Mouse (Mus musculus) CH12.LX (cell line): Measurements from ENCODE around the gene Zbtb49. TPM values are rescaled to one million over a fixed set of nuclear protein-coding genes. Genes with fewer than 3 reads are reported as not detected.

Source experiments
- DNase-seq: peaks from one replicate; pipeline ENCODE4 v3.0.0-alpha.2; 2013; ENCODE audit errors: extremely low read depth
- H3K27ac ChIP-seq: 2 replicates; pipeline ENCODE4 v1.5.1; 2012; ENCODE audit warnings: low read depth, mild to moderate bottlenecking, control low read depth, moderate library complexity; ENCODE audit not compliant: insufficient read depth
- H3K27me3 ChIP-seq: replicated peaks from 2 replicates; pipeline ENCODE3; 2012; ENCODE audit warnings: inconsistent platforms
- H3K36me3 ChIP-seq, 2 experiments: replicated peaks in 1 of 2; 2 replicates each; pipeline versions ENCODE3 to v1.6.1; 2012; ENCODE audit warnings: inconsistent platforms in 1 of 2, low read length in 1 of 2, mild to moderate bottlenecking in 1 of 2, mixed read lengths in 1 of 2, moderate library complexity in 1 of 2; ENCODE audit not compliant: control insufficient read depth in 1 of 2, insufficient read depth in 1 of 2
- H3K4me1 ChIP-seq, 2 experiments: 2 replicates each; pipeline ENCODE4 v1.6.1; 2012; ENCODE audit warnings: inconsistent platforms in 1 of 2, moderate library complexity in 1 of 2; ENCODE audit not compliant: insufficient read depth in 2 of 2, control insufficient read depth in 1 of 2
- H3K4me2 ChIP-seq: 2 replicates; pipeline ENCODE4 v1.6.1; 2012; ENCODE audit warnings: low read depth, mild to moderate bottlenecking, control low read depth; ENCODE audit not compliant: poor library complexity, insufficient read depth, severe bottlenecking
- H3K4me3 ChIP-seq, 3 experiments: fragments of 150-350 bp in 1 of 3; sonication (generic) in 1 of 3; replicated peaks in 1 of 3; 2 replicates each; pipeline versions ENCODE3 to v1.5.1; 2011 to 2012; ENCODE audit warnings: low read depth in 2 of 3, low read length in 2 of 3, mild to moderate bottlenecking in 2 of 3, moderate library complexity in 2 of 3, control low read depth in 1 of 3, improper control_type of control experiment in 1 of 3, inconsistent platforms in 1 of 3, mixed read lengths in 1 of 3; ENCODE audit not compliant: poor library complexity in 1 of 3
- H3K79me2 ChIP-seq: replicated peaks from 2 replicates; pipeline ENCODE4 v1.6.1; 2012; ENCODE audit warnings: mild to moderate bottlenecking, moderate library complexity; ENCODE audit not compliant: control insufficient read depth, poor library complexity, insufficient read depth, severe bottlenecking; ENCODE audit errors: extremely low read depth
- H3K9ac ChIP-seq: 2 replicates; pipeline ENCODE4 v1.6.1; 2012; ENCODE audit warnings: low read depth, mild to moderate bottlenecking, control low read depth, moderate library complexity; ENCODE audit not compliant: insufficient read depth
- H3K9me3 ChIP-seq: replicated peaks from 2 replicates; pipeline ENCODE3; 2012; ENCODE audit warnings: low read length, inconsistent platforms, mixed read lengths
- BHLHE40 ChIP-seq: IDR thresholded peaks from 2 replicates; pipeline ENCODE4 v1.6.1; 2011; ENCODE audit warnings: mild to moderate bottlenecking, low read depth, low read length, improper control_type of control experiment
- CHD1 ChIP-seq: IDR thresholded peaks from 2 replicates; pipeline ENCODE4 v1.6.1; 2012; ENCODE audit warnings: low read depth, low read length, improper control_type of control experiment, inconsistent platforms
- CHD2 ChIP-seq: IDR thresholded peaks from 2 replicates; pipeline ENCODE4 v1.6.1; 2011; ENCODE audit warnings: low read length, improper control_type of control experiment
- CTCF ChIP-seq, 2 experiments: IDR thresholded peaks in 1 of 2; conservative IDR thresholded peaks in 1 of 2; 2 replicates each; pipeline ENCODE4 v1.5.1; 2011 to 2012; ENCODE audit warnings: low read depth in 2 of 2, low read length in 2 of 2, improper control_type of control experiment in 1 of 2, inconsistent platforms in 1 of 2, mild to moderate bottlenecking in 1 of 2, moderate library complexity in 1 of 2
- E2F4 ChIP-seq: IDR thresholded peaks from 2 replicates; pipeline ENCODE4 v1.6.1; 2011; ENCODE audit warnings: low read depth, low read length, improper control_type of control experiment; ENCODE audit not compliant: insufficient replicate concordance
- EP300 ChIP-seq: IDR thresholded peaks from 2 replicates; pipeline ENCODE4 v1.6.1; 2011; ENCODE audit warnings: low read length, improper control_type of control experiment
- ETS1 ChIP-seq: conservative IDR thresholded peaks from 2 replicates; pipeline ENCODE4 v1.6.1; 2012; ENCODE audit warnings: low read depth, mild to moderate bottlenecking, inconsistent platforms, low read length, improper control_type of control experiment, moderate library complexity
- GABPA ChIP-seq: IDR thresholded peaks from 2 replicates; pipeline ENCODE4 v1.6.1; 2012; ENCODE audit warnings: low read depth, low read length, improper control_type of control experiment, inconsistent platforms; ENCODE audit not compliant: insufficient replicate concordance
- HCFC1 ChIP-seq: IDR thresholded peaks from 2 replicates; pipeline ENCODE4 v1.6.1; 2012; ENCODE audit warnings: low read depth, mild to moderate bottlenecking, inconsistent platforms, low read length, improper control_type of control experiment
- IRF4 ChIP-seq: IDR thresholded peaks from 2 replicates; pipeline ENCODE4 v1.6.1; 2014; ENCODE audit warnings: low read depth, mild to moderate bottlenecking, inconsistent platforms, low read length, improper control_type of control experiment
- JUN ChIP-seq: IDR thresholded peaks from 2 replicates; pipeline ENCODE4 v1.6.1; 2011; ENCODE audit warnings: low read depth, mild to moderate bottlenecking, low read length, improper control_type of control experiment, moderate library complexity; ENCODE audit not compliant: insufficient read depth
- KAT2A ChIP-seq: IDR thresholded peaks from 2 replicates; pipeline ENCODE4 v1.6.1; 2012; ENCODE audit warnings: low read length, improper control_type of control experiment, inconsistent platforms; ENCODE audit not compliant: insufficient replicate concordance
- MAFK ChIP-seq: IDR thresholded peaks from 2 replicates; pipeline ENCODE4 v1.6.1; 2011; ENCODE audit warnings: low read length, improper control_type of control experiment; ENCODE audit not compliant: insufficient replicate concordance
- MAX ChIP-seq: IDR thresholded peaks from 2 replicates; pipeline ENCODE4 v1.6.1; 2011; ENCODE audit warnings: low read length, improper control_type of control experiment
- MAZ ChIP-seq: IDR thresholded peaks from 2 replicates; pipeline ENCODE4 v1.6.1; 2012; ENCODE audit warnings: low read depth, mild to moderate bottlenecking, inconsistent platforms, low read length, improper control_type of control experiment, moderate library complexity
- MEF2A ChIP-seq: IDR thresholded peaks from 2 replicates; pipeline ENCODE4 v1.6.1; 2014; ENCODE audit warnings: low read depth, mild to moderate bottlenecking, inconsistent platforms, low read length, improper control_type of control experiment, borderline replicate concordance
- MXI1 ChIP-seq: IDR thresholded peaks from 2 replicates; pipeline ENCODE4 v1.6.1; 2011; ENCODE audit warnings: mild to moderate bottlenecking, low read depth, low read length, improper control_type of control experiment
- NELFE ChIP-seq: IDR thresholded peaks from 2 replicates; pipeline ENCODE4 v1.6.1; 2011; ENCODE audit warnings: low read depth, low read length, improper control_type of control experiment
- PAX5 ChIP-seq: IDR thresholded peaks from 2 replicates; pipeline ENCODE4 v1.6.1; 2012; ENCODE audit warnings: low read length, inconsistent platforms, mixed read lengths
- POLR2A ChIP-seq: IDR thresholded peaks from 2 replicates; pipeline ENCODE4 v1.6.1; 2011; ENCODE audit warnings: low read depth, mild to moderate bottlenecking, improper control_type of control experiment, low read length
- RAD21 ChIP-seq: IDR thresholded peaks from 2 replicates; pipeline ENCODE4 v1.6.1; 2011; ENCODE audit warnings: low read depth, mild to moderate bottlenecking, low read length, improper control_type of control experiment, moderate library complexity
- RCOR1 ChIP-seq: conservative IDR thresholded peaks from 2 replicates; pipeline ENCODE4 v1.6.1; 2012; ENCODE audit warnings: low read depth, mild to moderate bottlenecking, inconsistent platforms, low read length, improper control_type of control experiment
- SIN3A ChIP-seq: IDR thresholded peaks from 2 replicates; pipeline ENCODE4 v1.6.1; 2012; ENCODE audit warnings: low read length, improper control_type of control experiment, inconsistent platforms
- TBP ChIP-seq: conservative IDR thresholded peaks from 2 replicates; pipeline ENCODE4 v1.6.1; 2011; ENCODE audit warnings: low read depth, low read length, improper control_type of control experiment
- TCF12 ChIP-seq: IDR thresholded peaks from 2 replicates; pipeline ENCODE4 v1.6.1; 2014; ENCODE audit warnings: low read depth, mild to moderate bottlenecking, inconsistent platforms, low read length, improper control_type of control experiment
- UBTF ChIP-seq: IDR thresholded peaks from 2 replicates; pipeline ENCODE4 v1.6.1; 2012; ENCODE audit warnings: low read depth, mild to moderate bottlenecking, inconsistent platforms, low read length, improper control_type of control experiment, moderate library complexity
- USF1 ChIP-seq: IDR thresholded peaks from 2 replicates; pipeline ENCODE4 v1.6.1; 2014; ENCODE audit warnings: low read depth, mild to moderate bottlenecking, inconsistent platforms, low read length, improper control_type of control experiment
- ZMIZ1 ChIP-seq: IDR thresholded peaks from 2 replicates; pipeline ENCODE4 v1.6.1; 2012; ENCODE audit warnings: low read depth, mild to moderate bottlenecking, inconsistent platforms, low read length, improper control_type of control experiment
- ZNF384 ChIP-seq: IDR thresholded peaks from 2 replicates; pipeline ENCODE4 v1.6.1; 2012; ENCODE audit warnings: low read depth, low read length, improper control_type of control experiment, inconsistent platforms
- dilution Hi-C: fragments of 300-500 bp; cut with MboI; formaldehyde crosslinking; loops from 2 replicates; pipeline ENCODE4 v1.14.3; 2020; ENCODE audit warnings: low sequenced_read_pairs; ENCODE audit not compliant: extremely low pct_unique_long_range_greater_than_20kb, extremely low pct_ligation_motif_present
- in situ Hi-C: fragments of 300-500 bp; cut with MboI; formaldehyde crosslinking; loops from 3 replicates; pipeline ENCODE4 v1.14.3; 2019; ENCODE audit warnings: low sequenced_read_pairs, low pct_ligation_motif_present, low pct_unique_long_range_greater_than_20kb, mixed read lengths
- polyA plus RNA-seq: library from polyadenylated mRNA; unstranded; fragments of >175 nt; gene quantifications from 2 replicates; pipeline ENCODE4 v1.2.1, GENCODE M21; 2012; ENCODE audit warnings: low read depth; ENCODE audit not compliant: insufficient read length
- total RNA-seq, 2 experiments: library from RNA; depleted of rRNA; stranded (reverse); fragments of 300-350 nt in 1 of 2; fragments of >200 nt in 1 of 2; gene quantifications; 2 replicates each; pipeline ENCODE4 v1.2.3; 2012 to 2014

The Zbtb49 gene
- total and polyA plus RNA-seq, 3 experiments = 4.7 to 8.2 (median 4.9) TPM

DNA sequence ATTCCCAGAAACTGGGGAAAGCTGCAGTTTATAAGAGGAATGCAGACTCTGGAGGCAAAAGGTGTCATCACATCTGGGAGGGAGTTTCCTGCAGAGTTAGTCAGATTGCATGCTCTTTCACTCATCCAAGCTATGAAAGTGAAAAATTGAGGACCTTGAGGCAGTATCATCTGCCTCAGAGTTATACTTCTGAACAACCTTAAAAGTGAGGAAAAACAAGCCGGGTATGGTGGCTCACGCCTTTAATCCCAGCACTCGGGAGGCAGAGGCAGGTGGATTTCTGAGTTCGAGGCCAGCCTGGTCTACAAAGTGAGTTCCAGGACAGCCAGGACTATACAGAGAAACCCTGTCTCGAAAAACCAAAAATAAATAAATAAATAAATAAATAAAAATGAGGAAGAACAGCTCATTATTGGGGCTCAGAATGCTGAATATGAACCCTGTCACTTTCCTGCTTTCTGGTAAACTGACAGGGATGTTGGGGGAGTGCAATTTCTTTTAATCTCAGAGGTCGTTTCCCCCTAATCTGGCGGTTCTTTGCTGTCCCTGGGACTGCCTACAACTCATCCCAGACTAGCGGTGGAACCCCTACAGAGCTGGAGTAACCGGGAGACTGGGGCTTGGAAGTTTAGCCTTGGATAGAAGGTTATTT, 39.3 kb upstream of the Zbtb49 start:
- Histone ChIP-seq H3K4me1 (peaks cover 12 to 40% of the 10 kb centered on the region in 2 experiments), H3K4me3 (peak overlapping the region; percentile 73 to 99 (median 75))
- TF ChIP-seq E2F4 (no peak), HCFC1 (no peak), PAX5 (no peak), RAD21 (no peak), NELFE (no peak), USF1 (no peak), CHD2 (no peak), CHD1 (no peak), MXI1 (peak; percentile 9; the same call in 1 of the 2 replicates), EP300 (no peak), UBTF (no peak), JUN (no peak), IRF4 (no peak), TBP (0 out of 2 replicates have a peak, but pooled peaks have one; percentile 19), MAZ (no peak), CTCF (conservative IDR thresholded peaks at IDR 0.05 in 1 of 2, IDR thresholded peaks at IDR 0.05 in 1 of 2; ENCODE audit: low read depth in 2 of 2, low read length in 2 of 2) (no peak)
- TF ChIP-seq, all 38 proteins: peak for 2
- Histone ChIP-seq H3K9me3 (peaks cover 6% of the 10 kb centered on the region), H3K36me3 (peaks cover 22 to 29% of the 10 kb centered on the region in 2 experiments), H3K9ac (peak overlapping the region; percentile 91), H3K4me2 (peak overlapping the region; percentile 69; the same call in 1 of the 2 replicates), H3K79me2 (peaks cover 18% of the 10 kb centered on the region), H3K27ac (peak overlapping the region; percentile 13; the same call in 1 of the 2 replicates), H3K27me3 (no peaks in the 10 kb centered on the region)
- in situ Hi-C loops = no loop called here
- dilution Hi-C loops = no loop called here
- no peak for DNase-seq

DNA sequence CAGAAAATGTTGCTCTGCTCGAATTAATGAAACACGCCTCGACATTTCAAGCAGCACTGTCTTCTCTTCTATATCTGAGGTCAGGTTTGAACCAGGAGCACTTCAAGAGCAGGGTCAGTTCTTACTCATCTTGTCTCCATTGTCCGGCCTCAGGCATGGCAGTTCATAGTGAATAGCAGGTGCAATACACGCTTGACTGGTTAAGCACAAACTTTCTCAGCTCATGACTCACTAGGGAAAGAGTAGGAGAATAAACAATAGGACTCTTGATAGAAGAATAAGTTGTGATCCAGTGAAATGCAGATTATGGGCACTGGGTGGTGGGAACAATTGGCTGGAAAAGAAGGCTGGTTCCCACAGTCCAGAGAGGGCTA, 38.5 kb upstream of the Zbtb49 start:
- in situ Hi-C loops = no loop called here
- DNase-seq = peak; percentile 40
- H3K4me2 ChIP-seq = peak overlapping the region; percentile 27; the same call in 1 of the 2 replicates
- H3K27ac ChIP-seq = peak overlapping the region; percentile 70
- H3K9me3 ChIP-seq = peaks cover 6% of the 10 kb centered on the region
- dilution Hi-C loops = no loop called here
- no peak overlapping the region for H3K9ac ChIP-seq
- H3K27me3 ChIP-seq = no peaks in the 10 kb centered on the region
- H3K4me3 ChIP-seq = no peak overlapping the region
- H3K4me1 ChIP-seq = peaks cover 12 to 40% of the 10 kb centered on the region in 2 experiments
- H3K36me3 ChIP-seq = peaks cover 14 to 21% of the 10 kb centered on the region in 2 experiments
- H3K79me2 ChIP-seq = peaks cover 18% of the 10 kb centered on the region
- TF ChIP-seq GABPA (no peak), MAFK (no peak), TCF12 (no peak), TBP (no peak), ZNF384 (no peak), RAD21 (no peak), PAX5 (no peak), MEF2A (no peak), E2F4 (no peak), ZMIZ1 (no peak), RCOR1 (peak; percentile 80), BHLHE40 (peak; percentile 65), IRF4 (peak; percentile 68; the same call in 1 of the 2 replicates), CTCF (conservative IDR thresholded peaks at IDR 0.05 in 1 of 2, IDR thresholded peaks at IDR 0.05 in 1 of 2; ENCODE audit: low read depth in 2 of 2, low read length in 2 of 2) (no peak), JUN (no peak), SIN3A (no peak), EP300 (peak; percentile 53), NELFE (no peak), KAT2A (no peak), MAX (no peak), POLR2A (no peak), MXI1 (no peak), ETS1 (no peak; the same call in 1 of the 2 replicates), CHD2 (no peak), USF1 (no peak), HCFC1 (no peak)
